Mouse (Mus musculus) spleen, adult 2 months (tissue): Measurements from ENCODE around the gene Adamts3.

Experiments
- CTCF ChIP-seq: fragments of 200-500 bp; IDR thresholded peaks from 2 replicates; pipeline ENCODE4 v1.5.1; 2011; ENCODE audit warnings: mild to moderate bottlenecking, inconsistent platforms; ENCODE audit not compliant: insufficient read depth, insufficient read length, insufficient replicate concordance; ENCODE audit errors: extremely low read depth
- POLR2A ChIP-seq: fragments of 200-500 bp; IDR thresholded peaks from 2 replicates; pipeline ENCODE4 v1.6.1; 2011; ENCODE audit warnings: low read depth, low read length, inconsistent platforms

DNA sequence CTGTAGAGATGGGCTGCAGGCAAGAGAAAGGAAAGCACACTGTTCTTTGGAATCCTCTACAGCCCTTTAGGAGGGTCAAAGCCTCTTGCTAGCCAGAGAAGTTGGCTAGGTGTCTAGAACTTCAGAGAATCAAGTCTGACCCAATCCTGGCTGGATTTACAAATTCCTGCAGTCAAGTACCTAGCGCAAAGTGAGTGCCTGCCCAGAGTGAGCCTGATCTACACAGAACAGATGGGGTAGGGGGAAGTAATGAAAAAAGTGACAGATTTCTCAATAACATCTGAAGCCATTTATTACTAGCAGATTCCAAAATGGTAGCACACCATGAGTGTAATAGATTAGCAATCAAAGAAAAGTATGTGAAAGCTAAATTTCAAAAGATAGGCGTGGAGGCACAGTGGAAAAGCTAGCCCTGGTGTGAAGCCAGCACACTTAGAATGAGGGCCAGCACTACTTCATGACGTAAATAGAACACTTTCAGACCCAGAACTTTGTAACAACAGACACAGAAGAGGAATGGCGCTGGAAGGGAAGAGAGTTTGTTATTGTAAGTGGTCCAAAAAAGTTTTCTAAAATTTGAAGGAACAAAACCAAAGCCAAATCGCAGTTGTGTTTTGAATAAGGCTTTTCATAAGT is 82.8 kb downstream of the Adamts3 start:
- TF ChIP-seq CTCF, result no peak
- TF ChIP-seq POLR2A, result no peak
